Mouse (Mus musculus) olfactory bulb, adult 2 months (tissue): ENCODE data around the gene Smad6.

Source experiments
- CTCF ChIP-seq: fragments of 200-500 bp; IDR thresholded peaks from 2 replicates; pipeline ENCODE4 v1.5.1; 2012; ENCODE audit warnings: low read depth, mild to moderate bottlenecking, low read length, moderate library complexity; ENCODE audit not compliant: insufficient read depth
- POLR2A ChIP-seq: fragments of 200-500 bp; IDR thresholded peaks from 2 replicates; pipeline ENCODE4 v1.6.1; 2012; ENCODE audit warnings: mild to moderate bottlenecking, low read depth, low read length, moderate library complexity; ENCODE audit not compliant: insufficient read depth

DNA sequence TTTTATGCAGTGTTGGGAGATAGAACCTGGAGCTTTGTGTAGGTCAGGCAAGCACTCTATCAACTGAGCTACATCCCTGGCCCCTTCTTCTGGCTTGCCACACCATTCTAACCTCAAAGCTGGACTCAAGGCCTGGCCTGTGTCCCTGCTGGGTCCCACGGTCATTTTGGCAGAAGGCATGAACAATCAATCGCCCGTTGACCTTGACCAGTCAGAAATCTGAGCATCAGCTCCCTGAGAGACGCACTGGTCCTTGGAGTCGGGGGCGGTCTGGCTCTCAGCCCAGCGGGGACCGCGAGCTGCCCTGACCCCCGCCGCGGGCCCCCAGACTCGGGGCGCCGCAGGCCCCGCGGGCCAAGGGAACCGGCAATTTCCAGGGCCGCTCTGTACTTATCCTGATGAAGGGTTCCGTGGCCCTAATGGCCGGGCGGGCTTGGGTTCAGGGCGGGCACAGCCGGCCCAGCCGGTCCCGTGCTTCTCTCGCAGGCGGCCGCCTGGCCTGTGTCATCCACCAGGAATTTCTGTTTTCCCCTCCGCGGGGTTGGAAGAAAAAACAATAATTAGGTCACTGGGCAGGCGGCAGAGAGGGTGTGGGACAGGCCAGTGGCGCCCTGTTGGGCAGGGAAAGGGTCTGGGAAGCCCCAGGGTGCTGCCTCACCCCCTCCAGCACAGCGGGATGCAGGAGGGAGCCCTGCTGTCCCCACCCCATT is 94.4 kb downstream of the Smad6 start:
- TF ChIP-seq CTCF (no peak), POLR2A (no peak)
